Mouse (Mus musculus) monocyte, adult 5-6 weeks (primary cell): ENCODE data around the gene Trim46. TPM values are rescaled to one million over a fixed set of nuclear protein-coding genes. Genes with fewer than 3 reads are reported as not detected.
A peak's percentile ranks its signal among the peaks of the same experiment; 100 is the strongest.

ENCODE experiments used
- ATAC-seq: fragments of 153-309, 156-312 bp; replicated peaks from 2 replicates; pipeline ENCODE4 v1.8.0; 2017; ENCODE audit warnings: mild to moderate bottlenecking; ENCODE audit not compliant: low TSS enrichment, insufficient number of reproducible peaks, severe bottlenecking, poor library complexity, low FRiP score
- total RNA-seq: library from RNA; stranded (forward); fragments of 200-1000, 200-491, 200-594 nt; gene quantifications from 3 replicates; pipeline ENCODE4 v1.2.3, GENCODE M21; 2017

Trim46 gene
- 0.53 to 2.3 TPM in 2 of 3 replicates, not detected in the other for total RNA-seq

GRCm38 (mm10) chr3:89246261-89247100 lies at the start of gene Trim46:
Gene Trim46, minus strand, starts transcription at chr3:89246309.
- ATAC-seq, result peak; percentile 76

GRCm38 (mm10) chr3:89295685-89296230 lies 49.6 kb upstream of the Trim46 start:
- no peak for ATAC-seq

GRCm38 (mm10) chr3:89294195-89294594 lies 48.1 kb upstream of the Trim46 start:
- ATAC-seq, result no peak

GRCm38 (mm10) chr3:89293247-89293918 lies 47.3 kb upstream of the Trim46 start:
- no peak for ATAC-seq

- no peak for ATAC-seq
Measured at GRCm38 (mm10) chr3:89292303-89292702, 46.2 kb upstream of the Trim46 start.

GRCm38 (mm10) chr3:89291874-89292273 lies 45.8 kb upstream of the Trim46 start:
- no peak for ATAC-seq

GRCm38 (mm10) chr3:89288503-89288928 lies 42.4 kb upstream of the Trim46 start:
- no peak for ATAC-seq

GRCm38 (mm10) chr3:89287286-89287685 lies 41.2 kb upstream of the Trim46 start:
- ATAC-seq, result no peak

- no peak for ATAC-seq
Measured at GRCm38 (mm10) chr3:89285526-89285925, 39.4 kb upstream of the Trim46 start.

GRCm38 (mm10) chr3:89284261-89284660 lies 38.2 kb upstream of the Trim46 start:
- ATAC-seq, result no peak

- no peak for ATAC-seq
Measured at GRCm38 (mm10) chr3:89282291-89282643, 36.2 kb upstream of the Trim46 start.

GRCm38 (mm10) chr3:89281579-89282290 lies 35.6 kb upstream of the Trim46 start:
- peak; percentile 71 for ATAC-seq

- ATAC-seq, result no peak
Measured at GRCm38 (mm10) chr3:89280606-89281511, 34.8 kb upstream of the Trim46 start, which contains the start of gene Efna1. Gene Efna1, minus strand, starts transcription at chr3:89281142.

- ATAC-seq, result no peak
Measured at GRCm38 (mm10) chr3:89280050-89280605, 34.0 kb upstream of the Trim46 start.

GRCm38 (mm10) chr3:89279153-89279890 lies 33.2 kb upstream of the Trim46 start:
- peak; percentile 60 for ATAC-seq

- no peak for ATAC-seq
Measured at GRCm38 (mm10) chr3:89278643-89279042, 32.5 kb upstream of the Trim46 start.

GRCm38 (mm10) chr3:89278107-89278506 lies 32.0 kb upstream of the Trim46 start:
- no peak for ATAC-seq
